11 mouse cellular contexts compared by ENCODE assay signal in the genomic region with DNA sequence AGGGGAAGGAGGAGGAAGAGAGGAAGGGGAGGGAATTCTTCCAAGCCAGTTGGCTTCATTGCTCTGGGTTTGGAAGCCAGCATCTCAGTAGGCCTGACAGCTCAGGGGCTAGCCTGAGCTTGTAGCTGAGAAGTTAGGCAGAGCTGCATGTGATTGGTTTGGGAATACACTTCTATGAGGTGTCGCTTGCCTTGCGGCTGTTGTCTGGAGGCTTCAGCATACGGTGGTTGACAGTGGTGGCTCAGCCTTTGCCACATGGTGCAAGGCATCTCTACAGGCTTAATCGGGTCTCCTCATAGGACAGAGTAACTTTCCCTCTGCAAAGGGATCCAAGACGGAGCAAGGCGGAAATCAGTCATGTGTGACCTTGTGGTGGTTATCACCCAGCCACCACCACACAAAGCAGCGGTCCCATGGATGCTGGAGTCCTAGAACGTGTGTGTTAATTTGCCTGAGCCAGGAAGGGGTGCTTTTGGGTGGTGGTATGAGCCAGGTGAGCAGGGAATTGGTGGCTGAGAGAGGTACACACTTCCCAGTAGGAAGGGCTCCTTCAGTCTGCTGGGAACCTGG.
"Had no signal": no experiment of that assay in that cellular context is flagged by ENCODE, and none has a peak within 500 bp of the region (broad histone marks: within the 10 kb centered on the region; RNA-seq: fewer than 3 reads in every experiment).

No protein-coding gene starts in this region.

- H3K27me3 ChIP-seq: limb, embryonic 13.5 days; midbrain, embryonic 13.5 days; neural tube, embryonic 13.5 days had no signal

- ATAC-seq: midbrain, embryonic 13.5 days had no signal

- H3K9me3 ChIP-seq: midbrain, embryonic 13.5 days; neural tube, embryonic 13.5 days had no signal

- H3K4me3 ChIP-seq: limb, embryonic 13.5 days; midbrain, embryonic 13.5 days; neural tube, embryonic 13.5 days had no signal

- H3K27ac ChIP-seq: liver, embryonic 14.5 days; midbrain, embryonic 13.5 days; neural tube, embryonic 13.5 days had no signal

- H3K36me3 ChIP-seq: limb, embryonic 13.5 days; midbrain, embryonic 13.5 days; neural tube, embryonic 13.5 days had no signal

- DNase-seq: kidney, postnatal 25 days; lung, adult 18-20 months; retina, postnatal 1 day; right cerebral cortex, postnatal 4 days; spleen, adult 18-20 months; thymus, adult 18-20 months; thymus, postnatal 14 days had no signal

- H3K9ac ChIP-seq: limb, embryonic 13.5 days; liver, embryonic 14.5 days; midbrain, embryonic 13.5 days; neural tube, embryonic 13.5 days had no signal

- H3K4me2 ChIP-seq: limb, embryonic 13.5 days; midbrain, embryonic 13.5 days; neural tube, embryonic 13.5 days had no signal
